Mouse (Mus musculus) heart, embryonic 11.5 days (tissue): ENCODE results near the gene Phf10. TPM values are rescaled to one million over a fixed set of nuclear protein-coding genes. Genes with fewer than 3 reads are reported as not detected.
"Not testable (repeated sequence)": the region's sequence is repeated elsewhere in the genome, so short reads cannot be mapped to it uniquely, and the experiment has no call there.

ENCODE experiments used
- ATAC-seq: fragments of 200-750 bp; cut with Nextera tagmentation; replicated peaks from 2 replicates; pipeline ENCODE4 v1.8.0; 2017; ENCODE audit warnings: moderate library complexity; ENCODE audit not compliant: insufficient number of reproducible peaks, low FRiP score, low TSS enrichment
- H3K27ac ChIP-seq: fragments of 300-500 bp; sonication (generic); 2 replicates; pipeline ENCODE4 v1.5.1; 2014; ENCODE audit warnings: mild to moderate bottlenecking, low read depth, low read length
- H3K27me3 ChIP-seq: fragments of 300-500 bp; sonication (generic); 2 replicates; pipeline ENCODE4 v1.6.1; 2014; ENCODE audit warnings: mild to moderate bottlenecking, low read length, mixed read lengths; ENCODE audit not compliant: control insufficient read depth, insufficient read depth
- H3K36me3 ChIP-seq: fragments of 300-500 bp; sonication (generic); 2 replicates; pipeline ENCODE4 v1.6.1; 2014; ENCODE audit warnings: mild to moderate bottlenecking, low read length, moderate library complexity, mixed read lengths; ENCODE audit not compliant: control insufficient read depth, insufficient read depth
- H3K4me1 ChIP-seq: fragments of 300-500 bp; sonication (generic); 2 replicates; pipeline ENCODE4 v1.6.1; 2014; ENCODE audit warnings: low read length; ENCODE audit not compliant: control insufficient read depth, insufficient read depth
- H3K4me2 ChIP-seq: fragments of 300-500 bp; sonication (generic); 2 replicates; pipeline ENCODE4 v1.6.1; 2014; ENCODE audit warnings: mild to moderate bottlenecking, moderate library complexity
- H3K4me3 ChIP-seq: fragments of 300-500 bp; sonication (generic); 2 replicates; pipeline ENCODE4 v1.5.1; 2014; ENCODE audit warnings: low read depth, low read length
- H3K9ac ChIP-seq: fragments of 300-500 bp; sonication (generic); 2 replicates; pipeline ENCODE4 v1.6.1; 2014; ENCODE audit warnings: mild to moderate bottlenecking, low read depth, low read length, moderate library complexity
- H3K9me3 ChIP-seq: fragments of 300-500 bp; sonication (generic); replicated peaks from 2 replicates; pipeline ENCODE4 v1.6.1; 2016; ENCODE audit warnings: low read length; ENCODE audit not compliant: control insufficient read depth
- WGBS: fragments of 180-500 bp; shearing (Covaris S2); extraction: QIAGEN DNeasy Blood & Tissue Kit; methylation state at CpG from one replicate; pipeline ENCODE4 v1.1.7; 2014; ENCODE audit not compliant: insufficient replicate concordance; 5-methylcytosine and 5-hydroxymethylcytosine counted together
- polyA plus RNA-seq: library from polyadenylated mRNA; unstranded; fragments of >200 nt; fragmentation: Nextera tagmentation; extraction: Ambion mirVana; gene quantifications from 2 replicates; pipeline ENCODE4 v1.2.1, GENCODE M21; 2014

Phf10 gene
- polyA plus RNA-seq = 29.4 and 36.7 TPM in 2 replicates

DNA sequence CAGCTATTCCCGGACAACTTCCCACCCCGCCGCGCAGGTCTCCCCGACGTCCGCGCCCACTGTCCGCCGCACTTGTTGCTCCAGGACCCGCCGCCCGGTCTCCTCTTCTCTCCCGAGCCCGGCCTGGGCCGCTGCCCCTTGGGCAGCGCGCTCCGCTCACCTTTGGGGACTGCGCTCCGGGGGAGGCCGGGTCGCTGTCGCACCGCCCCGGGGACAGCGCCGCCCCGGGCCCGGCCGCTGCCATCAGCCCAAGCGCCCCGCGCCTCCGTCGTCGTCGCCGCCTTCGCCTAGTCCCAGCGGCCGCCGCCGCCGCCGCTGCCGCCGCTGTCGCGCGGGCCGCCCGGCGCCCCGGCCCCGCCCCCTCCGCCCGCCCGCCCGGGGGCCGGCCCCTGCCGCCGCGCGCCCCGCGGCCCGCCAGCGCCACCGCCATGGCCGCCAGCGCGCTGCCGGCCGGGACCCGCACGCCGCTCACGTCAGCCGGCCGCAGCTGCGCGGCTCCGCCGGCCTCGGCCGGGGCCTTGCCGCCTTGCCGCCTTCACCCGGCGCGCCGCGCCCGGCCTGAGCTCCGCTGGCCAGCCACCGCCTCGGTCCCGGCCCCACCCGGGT lies at the start of gene Phf10:
Gene Phf10, minus strand, starts transcription at position 323 of the 606 bp plus-strand sequence.
- Histone ChIP-seq H3K4me2 (peak within 1 kb of the TSS; percentile 74), H3K4me3 (peak within 1 kb of the TSS; percentile 72), H3K9ac (peak within 1 kb of the TSS; percentile 81), H3K27ac (peak within 1 kb of the TSS; percentile 46; the same call in 1 of the 2 replicates)
- WGBS = under 1% methylated on average over 38 of the region's 100 CpGs
- not testable (repeated sequence) for H3K9me3 ChIP-seq, H3K27me3 ChIP-seq, H3K4me1 ChIP-seq, H3K36me3 ChIP-seq
- peak; percentile 84 for ATAC-seq

GRCm38 (mm10) chr17:15009706-15010413 lies 48.8 kb upstream of the Phf10 start, which contains the start of gene Gm3435:
Gene Gm3435, plus strand, starts transcription at chr17:15010176.
- peak; percentile 96 for ATAC-seq
- H3K9ac ChIP-seq, H3K4me3 ChIP-seq, H3K9me3 ChIP-seq, H3K27ac ChIP-seq, H3K4me2 ChIP-seq, H3K27me3 ChIP-seq, H3K4me1 ChIP-seq, H3K36me3 ChIP-seq: not testable (repeated sequence)
- no CpG with 5 or more reads among the region's 60 CpGs for WGBS

- ATAC-seq = 0 out of 2 replicates have a peak, but pooled peaks have one; percentile 34
- WGBS = no CpG with 5 or more reads among the region's 3 CpGs
- H3K36me3 ChIP-seq, H3K27ac ChIP-seq, H3K9me3 ChIP-seq, H3K9ac ChIP-seq, H3K4me3 ChIP-seq, H3K27me3 ChIP-seq, H3K4me1 ChIP-seq, H3K4me2 ChIP-seq: not testable (repeated sequence)
These were observed 48.0 kb upstream of the Phf10 start for GRCm38 (mm10) chr17:15009088-15009487.

- not testable (repeated sequence) for H3K4me3 ChIP-seq, H3K9ac ChIP-seq, H3K27me3 ChIP-seq, H3K36me3 ChIP-seq, H3K4me2 ChIP-seq, ATAC-seq, H3K9me3 ChIP-seq, H3K4me1 ChIP-seq, H3K27ac ChIP-seq
- WGBS = no CpG with 5 or more reads among the region's 4 CpGs
These were observed 39.0 kb upstream of the Phf10 start for GRCm38 (mm10) chr17:15000047-15000446.

DNA sequence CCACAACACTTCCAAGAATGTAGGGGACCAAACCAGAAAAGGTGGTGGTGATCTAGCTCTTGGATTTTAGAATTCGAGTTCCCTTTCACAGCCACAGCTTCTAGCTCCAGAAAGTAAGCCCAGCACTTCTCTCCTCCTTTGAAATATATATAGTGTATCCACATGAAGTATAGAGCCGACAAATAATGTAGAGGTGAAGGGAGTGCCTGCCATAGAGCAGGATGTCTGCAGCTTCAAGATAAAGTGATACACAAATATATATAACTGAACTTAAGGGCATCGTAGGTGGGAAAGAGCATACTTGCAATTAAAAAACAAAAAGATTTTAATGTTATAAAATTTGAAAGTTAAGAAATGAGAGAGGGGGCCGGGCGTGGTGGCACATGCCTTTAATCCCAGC lies 33.1 kb upstream of the Phf10 start:
- H3K4me1 ChIP-seq, H3K9me3 ChIP-seq, ATAC-seq, H3K27ac ChIP-seq, H3K27me3 ChIP-seq, H3K4me2 ChIP-seq, H3K36me3 ChIP-seq, H3K9ac ChIP-seq, H3K4me3 ChIP-seq: not testable (repeated sequence)
- WGBS = no CpG with 5 or more reads among the region's 5 CpGs

GRCm38 (mm10) chr17:14993139-14993832 lies 32.2 kb upstream of the Phf10 start:
- not testable (repeated sequence) for H3K4me3 ChIP-seq, H3K4me1 ChIP-seq, H3K9ac ChIP-seq, H3K36me3 ChIP-seq, H3K9me3 ChIP-seq, H3K27me3 ChIP-seq, H3K4me2 ChIP-seq, H3K27ac ChIP-seq
- no CpG with 5 or more reads among the region's 47 CpGs for WGBS
- ATAC-seq = peak; percentile 78

- not testable (repeated sequence) for H3K4me2 ChIP-seq, H3K27me3 ChIP-seq, H3K9ac ChIP-seq, H3K9me3 ChIP-seq, H3K27ac ChIP-seq, H3K4me1 ChIP-seq, H3K4me3 ChIP-seq, H3K36me3 ChIP-seq
- no CpG with 5 or more reads among the region's 98 CpGs for WGBS
- peak; percentile 84 for ATAC-seq
These were observed 31.6 kb upstream of the Phf10 start for GRCm38 (mm10) chr17:14992522-14993138.

GRCm38 (mm10) chr17:14990116-14990702 lies 29.1 kb upstream of the Phf10 start:
- H3K9me3 ChIP-seq, H3K36me3 ChIP-seq, H3K9ac ChIP-seq, H3K4me2 ChIP-seq, H3K27ac ChIP-seq, H3K27me3 ChIP-seq, ATAC-seq, H3K4me3 ChIP-seq, H3K4me1 ChIP-seq: not testable (repeated sequence)
- 80% methylated on average over 4 of the region's 5 CpGs for WGBS
